Mouse (Mus musculus) midbrain, embryonic 14.5 days (tissue): Measurements from ENCODE around the gene Ctse. TPM values are rescaled to one million over a fixed set of nuclear protein-coding genes. Genes with fewer than 3 reads are reported as not detected.

Experiments used
- ATAC-seq: fragments of 200-750 bp; cut with Nextera tagmentation; 2 replicates; pipeline ENCODE4 v1.8.0; 2017; ENCODE audit warnings: moderate number of reproducible peaks, moderate library complexity; ENCODE audit not compliant: low FRiP score, low TSS enrichment
- DNase-seq: peaks from one replicate; pipeline ENCODE4 v3.0.0-alpha.2; 2015
- H3K27ac ChIP-seq: fragments of 300-500 bp; sonication (generic); replicated peaks from 2 replicates; pipeline ENCODE4 v1.5.1; 2014; ENCODE audit warnings: mild to moderate bottlenecking, low read depth, low read length, moderate library complexity
- H3K27me3 ChIP-seq: fragments of 300-500 bp; sonication (generic); 2 replicates; pipeline ENCODE4 v1.6.1; 2014; ENCODE audit warnings: low read length, control low read depth, mixed read lengths; ENCODE audit not compliant: control insufficient read depth, insufficient read depth
- H3K36me3 ChIP-seq: fragments of 300-500 bp; sonication (generic); 2 replicates; pipeline ENCODE4 v1.6.1; 2014; ENCODE audit warnings: low read length, control low read depth; ENCODE audit not compliant: control insufficient read depth, insufficient read depth
- H3K4me1 ChIP-seq: fragments of 300-500 bp; sonication (generic); 2 replicates; pipeline ENCODE4 v1.6.1; 2014; ENCODE audit warnings: mild to moderate bottlenecking, antibody characterized with exemption, low read length, control low read depth; ENCODE audit not compliant: control insufficient read depth, insufficient read depth
- H3K4me2 ChIP-seq: fragments of 300-500 bp; sonication (generic); 2 replicates; pipeline ENCODE4 v1.6.1; 2014; ENCODE audit warnings: mild to moderate bottlenecking, low read length, moderate library complexity
- H3K4me3 ChIP-seq: fragments of 300-500 bp; sonication (generic); replicated peaks from 2 replicates; pipeline ENCODE4 v1.5.1; 2014; ENCODE audit warnings: low read depth, low read length
- H3K9ac ChIP-seq: fragments of 300-500 bp; sonication (generic); replicated peaks from 2 replicates; pipeline ENCODE4 v1.6.1; 2014; ENCODE audit warnings: mild to moderate bottlenecking, low read length, moderate library complexity
- H3K9me3 ChIP-seq: fragments of 300-500 bp; sonication (generic); 2 replicates; pipeline ENCODE4 v1.6.1; 2016; ENCODE audit warnings: low read length, control low read depth, mixed read lengths; ENCODE audit not compliant: control insufficient read depth
- WGBS: fragments of 180-500 bp; shearing (Covaris S2); extraction: QIAGEN DNeasy Blood & Tissue Kit; methylation state at CpG from one replicate; pipeline ENCODE4 v1.1.7; 2014; 5-methylcytosine and 5-hydroxymethylcytosine counted together
- polyA plus RNA-seq: library from polyadenylated mRNA; unstranded; fragments of >200 nt; fragmentation: Nextera tagmentation; extraction: Ambion mirVana; gene quantifications from 2 replicates; pipeline ENCODE4 v1.2.1, GENCODE M21; 2014

Ctse gene
- not detected in 2 replicates for polyA plus RNA-seq

- WGBS: 86% methylated on average over 9 of the region's 9 CpGs
- Histone ChIP-seq H3K4me1 (no peaks in the 10 kb centered on the region), H3K4me2 (no peak within 1 kb of the TSS), H3K36me3 (no peaks in the 10 kb centered on the region), H3K27me3 (no peaks in the 10 kb centered on the region), H3K4me3 (no peak within 1 kb of the TSS), H3K9ac (no peak within 1 kb of the TSS), H3K27ac (no peak within 1 kb of the TSS), H3K9me3 (no peaks in the 10 kb centered on the region)
- DNase-seq: no peak
- no peak for ATAC-seq
Measured at GRCm38 (mm10) chr1:131637791-131638540, at the start of gene Ctse. Gene Ctse (plus strand): TSS chr1:131638306.

- Histone ChIP-seq H3K4me2 (no peak within 1 kb of the TSS), H3K27ac (no peak within 1 kb of the TSS), H3K4me1 (no peaks in the 10 kb centered on the region), H3K27me3 (no peaks in the 10 kb centered on the region), H3K36me3 (no peaks in the 10 kb centered on the region), H3K9me3 (no peaks in the 10 kb centered on the region), H3K9ac (no peak within 1 kb of the TSS), H3K4me3 (no peak within 1 kb of the TSS)
- DNase-seq: no peak
- ATAC-seq: no peak
- WGBS: 49% methylated on average over 12 of the region's 12 CpGs
Measured at GRCm38 (mm10) chr1:131598905-131599304, 39.2 kb upstream of the Ctse start, which contains the start of gene Avpr1b. Gene Avpr1b (plus strand): TSS chr1:131599239.

- no peak overlapping the region for H3K27ac ChIP-seq
- DNase-seq (no peak), ATAC-seq (no peak)
- no peak overlapping the region for H3K9ac ChIP-seq
- no peaks in the 10 kb centered on the region for H3K4me1 ChIP-seq
- no peaks in the 10 kb centered on the region for H3K36me3 ChIP-seq
- no peaks in the 10 kb centered on the region for H3K27me3 ChIP-seq
- WGBS: 31% methylated on average over 11 of the region's 11 CpGs
- no peak overlapping the region for H3K4me2 ChIP-seq
- no peak overlapping the region for H3K4me3 ChIP-seq
- no peaks in the 10 kb centered on the region for H3K9me3 ChIP-seq
Measured at GRCm38 (mm10) chr1:131600314-131600713, 37.8 kb upstream of the Ctse start.

DNA sequence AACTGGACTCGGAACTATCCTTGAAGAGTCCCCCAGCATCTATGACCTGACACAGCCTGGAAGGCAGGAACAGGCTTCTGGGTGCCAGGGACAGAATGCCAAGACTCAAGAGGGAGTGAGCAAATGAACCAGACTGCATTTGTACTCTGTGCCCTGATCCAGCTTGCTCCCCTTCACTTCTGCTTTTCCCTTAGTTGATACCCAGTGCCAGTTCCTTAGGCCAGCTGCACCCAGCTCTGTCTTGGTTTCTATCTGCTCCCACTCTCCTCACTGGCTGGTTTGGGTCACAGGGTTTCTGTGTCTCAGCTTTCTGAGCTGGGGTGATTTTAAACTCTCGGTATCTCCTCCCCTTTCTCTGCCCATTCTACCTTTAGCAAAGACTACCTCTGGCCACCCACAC lies 31.4 kb upstream of the Ctse start:
- 91% methylated on average over 2 of the region's 2 CpGs for WGBS
- ATAC-seq (no peak), DNase-seq (no peak)
- H3K9ac ChIP-seq: no peak overlapping the region
- H3K4me3 ChIP-seq: no peak overlapping the region
- no peaks in the 10 kb centered on the region for H3K9me3 ChIP-seq
- no peaks in the 10 kb centered on the region for H3K4me1 ChIP-seq
- no peak overlapping the region for H3K4me2 ChIP-seq
- no peaks in the 10 kb centered on the region for H3K27me3 ChIP-seq
- H3K36me3 ChIP-seq: no peaks in the 10 kb centered on the region
- no peak overlapping the region for H3K27ac ChIP-seq

- ATAC-seq (no peak), DNase-seq (no peak)
- Histone ChIP-seq H3K27ac (no peak overlapping the region), H3K4me1 (no peaks in the 10 kb centered on the region), H3K4me2 (no peak overlapping the region), H3K9me3 (no peaks in the 10 kb centered on the region), H3K9ac (no peak overlapping the region), H3K36me3 (no peaks in the 10 kb centered on the region), H3K27me3 (no peaks in the 10 kb centered on the region), H3K4me3 (no peak overlapping the region)
- WGBS: 65% methylated on average over 4 of the region's 4 CpGs
Measured at GRCm38 (mm10) chr1:131612556-131613155, 25.4 kb upstream of the Ctse start.

- no peak for ATAC-seq
- H3K27me3 ChIP-seq: no peaks in the 10 kb centered on the region
- H3K36me3 ChIP-seq: no peaks in the 10 kb centered on the region
- peak; percentile 80 for DNase-seq
- no peaks in the 10 kb centered on the region for H3K9me3 ChIP-seq
- no peak overlapping the region for H3K27ac ChIP-seq
- no peak overlapping the region for H3K4me3 ChIP-seq
- H3K4me1 ChIP-seq: no peaks in the 10 kb centered on the region
- H3K4me2 ChIP-seq: no peak overlapping the region
- WGBS: 85% methylated on average over 16 of the region's 16 CpGs
- H3K9ac ChIP-seq: no peak overlapping the region
Measured at GRCm38 (mm10) chr1:131613361-131614133, 24.6 kb upstream of the Ctse start.

- Histone ChIP-seq H3K4me1 (no peaks in the 10 kb centered on the region), H3K36me3 (no peaks in the 10 kb centered on the region), H3K4me3 (no peak overlapping the region), H3K9ac (no peak overlapping the region), H3K4me2 (no peak overlapping the region), H3K9me3 (peaks cover 2% of the 10 kb centered on the region; the same call in 1 of the 2 replicates), H3K27ac (no peak overlapping the region), H3K27me3 (no peaks in the 10 kb centered on the region)
- DNase-seq (no peak), ATAC-seq (no peak)
- WGBS: 92% methylated on average over 6 of the region's 6 CpGs
Measured at GRCm38 (mm10) chr1:131614641-131615040, 23.5 kb upstream of the Ctse start.

GRCm38 (mm10) chr1:131616131-131616530 lies 22.0 kb upstream of the Ctse start:
- Histone ChIP-seq H3K9me3 (peaks cover 3% of the 10 kb centered on the region; the same call in 1 of the 2 replicates), H3K36me3 (no peaks in the 10 kb centered on the region), H3K4me2 (no peak overlapping the region), H3K27me3 (no peaks in the 10 kb centered on the region), H3K4me1 (no peaks in the 10 kb centered on the region), H3K9ac (no peak overlapping the region), H3K27ac (no peak overlapping the region), H3K4me3 (no peak overlapping the region)
- no peak for ATAC-seq
- no peak for DNase-seq
- 91% methylated on average over 1 of the region's 1 CpGs for WGBS
